ENCODE assay signal across 8 mouse cellular contexts in genomic region chr3:88620992-88621536, GRCm38 (mm10). TPM values are rescaled to one million over a fixed set of nuclear protein-coding genes. Genes with fewer than 3 reads are reported as not detected.
DNase-seq lines count a peak whose midpoint lies in the region; ATAC-seq and TF ChIP-seq lines count a peak whose summit lies in the region.

No protein-coding gene starts in this region.

- in situ Hi-C loops in CH12.LX (cut with MboI; ENCODE audit: low pct_ligation_motif_present, low pct_unique_long_range_greater_than_20kb, low sequenced_read_pairs): loop anchor here (25.0 kb wide), 1 partner anchor 116 kb away; no protein-coding TSS in a partner anchor

- under 1% methylated on average over 64 of the region's 64 CpGs for WGBS in embryonic facial prominence, embryonic 10.5 days
- 3% methylated on average over 43 of the region's 64 CpGs for WGBS in lung, postnatal 0 days

- peaks cover 49% of the 10 kb centered on the region for H3K79me2 ChIP-seq in CH12.LX (replicated peaks; ENCODE audit: control insufficient read depth, extremely low read depth, insufficient read depth, poor library complexity, severe bottlenecking)

- peak overlapping the region; percentile 70 for H3K4me2 ChIP-seq in CH12.LX (ENCODE audit: insufficient read depth, low read depth, poor library complexity, severe bottlenecking)
- peak overlapping the region; percentile 80 for H3K4me2 ChIP-seq in lung, postnatal 0 days (replicated peaks; ENCODE audit: low read depth, low read length)

- ATAC-seq in lung, postnatal 0 days: peak; percentile 76

- H3K4me1 ChIP-seq in CH12.LX (ENCODE audit: control insufficient read depth in 1 of 2, insufficient read depth in 2 of 2): peaks cover 23 to 68% of the 10 kb centered on the region in 2 experiments
- H3K4me1 ChIP-seq in embryonic facial prominence, embryonic 10.5 days: peaks cover 74% of the 10 kb centered on the region
- peaks cover 10% of the 10 kb centered on the region; the same call in 1 of the 2 replicates for H3K4me1 ChIP-seq in lung, postnatal 0 days (ENCODE audit: insufficient read depth, low read depth, low read length)

- H3K4me3 ChIP-seq in CH12.LX (replicated peaks in 1 of 3; ENCODE audit: low read depth in 2 of 3, low read length in 2 of 3, poor library complexity in 1 of 3): peak overlapping the region; percentile 88 to 97 (median 88)
- H3K4me3 ChIP-seq in embryonic facial prominence, embryonic 10.5 days: peak overlapping the region; percentile 97
- H3K4me3 ChIP-seq in lung, postnatal 0 days (ENCODE audit: low read depth, low read length): peak overlapping the region; percentile 86

- peaks cover 10 to 25% of the 10 kb centered on the region in 2 experiments for H3K36me3 ChIP-seq in CH12.LX (replicated peaks in 1 of 2; ENCODE audit: control insufficient read depth in 1 of 2, insufficient read depth in 1 of 2, low read length in 1 of 2)
- H3K36me3 ChIP-seq in embryonic facial prominence, embryonic 10.5 days (replicated peaks): peaks cover 22% of the 10 kb centered on the region
- H3K36me3 ChIP-seq in lung, postnatal 0 days (ENCODE audit: insufficient read depth, low read length): no peaks in the 10 kb centered on the region

- H3K27ac ChIP-seq in CH12.LX (ENCODE audit: insufficient read depth, low read depth): peak overlapping the region; percentile 70
- H3K27ac ChIP-seq in embryonic facial prominence, embryonic 10.5 days (replicated peaks): peak overlapping the region; percentile 99
- H3K27ac ChIP-seq in lung, postnatal 0 days (ENCODE audit: low read length): peak overlapping the region; percentile 97

- TF ChIP-seq RAD21 in CH12.LX (IDR thresholded peaks at IDR 0.05; ENCODE audit: low read depth, low read length): no peak

- dilution Hi-C loops in CH12.LX (cut with MboI; ENCODE audit: extremely low pct_ligation_motif_present, extremely low pct_unique_long_range_greater_than_20kb, low sequenced_read_pairs): no loop called here

- peaks cover 8% of the 10 kb centered on the region for H3K27me3 ChIP-seq in CH12.LX (replicated peaks)
- H3K27me3 ChIP-seq in embryonic facial prominence, embryonic 10.5 days (replicated peaks; ENCODE audit: low read depth, poor library complexity, severe bottlenecking): peaks cover 30% of the 10 kb centered on the region
- H3K27me3 ChIP-seq in lung, postnatal 0 days (replicated peaks; ENCODE audit: insufficient read depth, low read length): no peaks in the 10 kb centered on the region

- TF ChIP-seq EP300 in CH12.LX (IDR thresholded peaks at IDR 0.05; ENCODE audit: low read length): no peak
- no peak for TF ChIP-seq EP300 in lung, postnatal 0 days (IDR thresholded peaks at IDR 0.05)

- peak; percentile 71 for TF ChIP-seq POLR2A in CH12.LX (IDR thresholded peaks at IDR 0.05; ENCODE audit: low read depth, low read length)

- DNase-seq in CH12.LX (ENCODE audit: extremely low read depth): peak; percentile 71
- peak; percentile 52 to 68 for DNase-seq in adrenal gland, adult 18-20 months (ENCODE audit: low spot score in 2 of 2)
- DNase-seq in embryonic facial prominence, embryonic 10.5 days (ENCODE audit: low spot score): peak; percentile 87
- peak; percentile 90 to 92 for DNase-seq in heart, adult 9 months (ENCODE audit: low spot score in 2 of 2)
- peak; percentile 77 to 80 for DNase-seq in kidney, adult 8-10 months
- peak; percentile 91 for DNase-seq in lung, postnatal 0 days (ENCODE audit: low spot score)
- peak; percentile 72 for DNase-seq in retina, embryonic 14.5 days (ENCODE audit: low spot score)
- DNase-seq in urinary bladder, postnatal 4 days (ENCODE audit: low spot score in 2 of 2): peak; percentile 69 to 70

- H3K9me3 ChIP-seq in CH12.LX (replicated peaks; ENCODE audit: low read length): no peaks in the 10 kb centered on the region
- H3K9me3 ChIP-seq in embryonic facial prominence, embryonic 10.5 days: no peaks in the 10 kb centered on the region
- H3K9me3 ChIP-seq in lung, postnatal 0 days (ENCODE audit: low read length): no peaks in the 10 kb centered on the region

- no peak for TF ChIP-seq CTCF in CH12.LX (conservative IDR thresholded peaks at IDR 0.05 in 1 of 2, IDR thresholded peaks at IDR 0.05 in 1 of 2; ENCODE audit: low read depth in 2 of 2, low read length in 2 of 2)
- no peak for TF ChIP-seq CTCF in lung, postnatal 0 days (IDR thresholded peaks at IDR 0.05)

- peak overlapping the region; percentile 97 for H3K9ac ChIP-seq in CH12.LX (ENCODE audit: insufficient read depth, low read depth)
- peak overlapping the region; percentile 93 for H3K9ac ChIP-seq in lung, postnatal 0 days (replicated peaks; ENCODE audit: low read depth)

TF ChIP-seq in CH12.LX, 34 proteins besides CTCF, POLR2A, EP300 and RAD21 (continues in another document):
- TF ChIP-seq CHD1 (IDR thresholded peaks at IDR 0.05; ENCODE audit: low read depth, low read length) (0 out of 2 replicates have a peak, but pooled peaks have one; percentile 3), TCF12 (IDR thresholded peaks at IDR 0.05; ENCODE audit: low read depth, low read length) (peak; percentile 68), RCOR1 (conservative IDR thresholded peaks at IDR 0.05; ENCODE audit: low read depth, low read length) (no peak), JUND (conservative IDR thresholded peaks at IDR 0.05; ENCODE audit: low read depth, low read length) (no peak), MEF2A (IDR thresholded peaks at IDR 0.05; ENCODE audit: borderline replicate concordance, low read depth, low read length) (no peak), TBP (conservative IDR thresholded peaks at IDR 0.05; ENCODE audit: low read depth, low read length) (0 out of 2 replicates have a peak, but pooled peaks have one; percentile 34), GABPA (IDR thresholded peaks at IDR 0.05; ENCODE audit: insufficient replicate concordance, low read depth, low read length) (no peak), USF2 (conservative IDR thresholded peaks at IDR 0.05; ENCODE audit: low read depth, low read length) (no peak), MXI1 (IDR thresholded peaks at IDR 0.05; ENCODE audit: low read depth, low read length) (no peak), NELFE (IDR thresholded peaks at IDR 0.05; ENCODE audit: low read depth, low read length) (no peak; the same call in 1 of the 2 replicates), MAX (IDR thresholded peaks at IDR 0.05; ENCODE audit: low read length) (no peak), MAZ (IDR thresholded peaks at IDR 0.05; ENCODE audit: low read depth, low read length) (no peak; the same call in 1 of the 2 replicates), HCFC1 (IDR thresholded peaks at IDR 0.05; ENCODE audit: low read depth, low read length) (no peak; the same call in 1 of the 2 replicates), SIN3A (IDR thresholded peaks at IDR 0.05; ENCODE audit: low read length) (no peak), BHLHE40 (IDR thresholded peaks at IDR 0.05; ENCODE audit: low read depth, low read length) (peak; percentile 76), USF1 (IDR thresholded peaks at IDR 0.05; ENCODE audit: low read depth, low read length) (no peak), ZKSCAN1 (IDR thresholded peaks at IDR 0.05; ENCODE audit: borderline replicate concordance, low read depth, low read length) (no peak), ZC3H11A (IDR thresholded peaks at IDR 0.05; ENCODE audit: low read depth, low read length) (no peak), ELF1 (IDR thresholded peaks at IDR 0.05; ENCODE audit: low read depth, low read length) (peak; percentile 80), KAT2A (IDR thresholded peaks at IDR 0.05; ENCODE audit: insufficient replicate concordance, low read length) (no peak), ETS1 (conservative IDR thresholded peaks at IDR 0.05; ENCODE audit: low read depth, low read length) (no peak), SMC3 (IDR thresholded peaks at IDR 0.05; ENCODE audit: low read depth, low read length) (no peak), JUN (IDR thresholded peaks at IDR 0.05; ENCODE audit: insufficient read depth, low read depth, low read length) (no peak), UBTF (IDR thresholded peaks at IDR 0.05; ENCODE audit: low read depth, low read length) (peak; percentile 69; the same call in 1 of the 2 replicates), ZNF384 (IDR thresholded peaks at IDR 0.05; ENCODE audit: low read depth, low read length) (no peak), E2F4 (IDR thresholded peaks at IDR 0.05; ENCODE audit: insufficient replicate concordance, low read depth, low read length) (no peak), POLR2AphosphoS2 (IDR thresholded peaks at IDR 0.05; ENCODE audit: low read depth, low read length) (no peak), MYC (IDR thresholded peaks at IDR 0.05; ENCODE audit: low read depth, low read length) (no peak), IRF4 (IDR thresholded peaks at IDR 0.05; ENCODE audit: low read depth, low read length) (peak; percentile 55; the same call in 1 of the 2 replicates), PAX5 (IDR thresholded peaks at IDR 0.05; ENCODE audit: low read length) (no peak), MAFK (IDR thresholded peaks at IDR 0.05; ENCODE audit: insufficient replicate concordance, low read length) (no peak), ZMIZ1 (IDR thresholded peaks at IDR 0.05; ENCODE audit: low read depth, low read length) (no peak; the same call in 1 of the 2 replicates)

RNA-seq across cellular contexts. Expression of gene Arhgef2, which starts 15.3 kb away (rescaled TPM):
- 40.0 and 43.9 TPM in 2 replicates for total RNA-seq in CH12.LX (2012; rRNA removed)
- total RNA-seq in CH12.LX (2014; rRNA removed): 15.0 and 18.5 TPM in 2 replicates
- 31.4 and 43.1 TPM in 2 replicates for polyA plus RNA-seq in CH12.LX (2012; ENCODE audit: insufficient read length, low read depth)
- total RNA-seq in adrenal gland, adult 18-20 months (2021): 10 to 100 TPM; 19.4 to 27.0 TPM
- polyA plus RNA-seq in embryonic facial prominence, embryonic 10.5 days (2016; fragmentation: Nextera tagmentation; extraction: Ambion mirVana): 110 and 116 TPM in 2 replicates
- 170 and 229 TPM in 2 replicates for polyA plus RNA-seq in lung, postnatal 0 days (2015; fragmentation: Nextera tagmentation; extraction: Ambion mirVana)

RNA-seq across cellular contexts. Expression of gene Rxfp4, which starts 31.9 kb away (rescaled TPM):
- total RNA-seq in CH12.LX (2012; rRNA removed): 0.08 TPM in 1 of 2 replicates, not detected in the other
- total RNA-seq in CH12.LX (2014; rRNA removed): not detected in 2 replicates
- not detected in 2 replicates for polyA plus RNA-seq in CH12.LX (2012; ENCODE audit: insufficient read length, low read depth)
- total RNA-seq in adrenal gland, adult 18-20 months (2021): not detected
- polyA plus RNA-seq in embryonic facial prominence, embryonic 10.5 days (2016; fragmentation: Nextera tagmentation; extraction: Ambion mirVana): not detected in 2 replicates
- polyA plus RNA-seq in lung, postnatal 0 days (2015; fragmentation: Nextera tagmentation; extraction: Ambion mirVana): 0.61 and 0.92 TPM in 2 replicates

RNA-seq across cellular contexts. Expression of gene Ssr2, which starts 45.4 kb away (rescaled TPM):
- 364 and 435 TPM in 2 replicates for total RNA-seq in CH12.LX (2012; rRNA removed)
- total RNA-seq in CH12.LX (2014; rRNA removed): 325 and 377 TPM in 2 replicates
- 307 and 346 TPM in 2 replicates for polyA plus RNA-seq in CH12.LX (2012; ENCODE audit: insufficient read length, low read depth)
- 100 to 1,000 TPM; 145 to 198 TPM for total RNA-seq in adrenal gland, adult 18-20 months (2021)
- 229 and 231 TPM in 2 replicates for polyA plus RNA-seq in embryonic facial prominence, embryonic 10.5 days (2016; fragmentation: Nextera tagmentation; extraction: Ambion mirVana)
- polyA plus RNA-seq in lung, postnatal 0 days (2015; fragmentation: Nextera tagmentation; extraction: Ambion mirVana): 306 and 384 TPM in 2 replicates

Comparison
In these comparisons a context has a peak if more than half of its experiments do, and no peak if none do; other contexts are left out.
1. Peak in every context shown above with its lines: DNase-seq, ATAC-seq, H3K4me3 ChIP-seq and H3K27ac ChIP-seq.